ENCODE assay signal across 35 mouse cellular contexts in genomic region chr1:172181777-172182176, GRCm38 (mm10). TPM values are rescaled to one million over a fixed set of nuclear protein-coding genes. Genes with fewer than 3 reads are reported as not detected.
"Had no signal": no experiment of that assay in that cellular context is flagged by ENCODE, and none has a peak within 500 bp of the region (broad histone marks: within the 10 kb centered on the region; RNA-seq: fewer than 3 reads in every experiment).

No protein-coding gene starts in this region.

- H3K4me3 ChIP-seq: heart, embryonic 12.5 days; heart, embryonic 13.5 days; heart, embryonic 15.5 days; hindbrain, embryonic 10.5 days; hindbrain, embryonic 12.5 days; hindbrain, embryonic 13.5 days; hindbrain, embryonic 15.5 days; intestine, embryonic 15.5 days; kidney, embryonic 15.5 days; layer of hippocampus, adult 2 months; left cerebral cortex, adult 2 months had no signal

- DNase-seq: heart, postnatal 10 days; heart, postnatal 14 days; heart, postnatal 36 days; heart, postnatal 4 days; kidney, adult 11 months; kidney, adult 18-20 months; kidney, adult 2 months; kidney, adult 8-10 months; kidney, adult 9 months; kidney, postnatal 10 days; kidney, postnatal 14 days; kidney, postnatal 25 days; kidney, postnatal 36 days; kidney, postnatal 4 days; layer of hippocampus, adult 9-11 months; layer of hippocampus, postnatal 36 days had no signal

- ATAC-seq: hindbrain, embryonic 16.5 days; hindbrain, postnatal 0 days; inflammation-experienced regulatory T-cells, adult 6 months; intestine, embryonic 15.5 days; intestine, embryonic 16.5 days; intestine, postnatal 0 days had no signal

- H3K27ac ChIP-seq: heart, embryonic 13.5 days; heart, embryonic 15.5 days; hindbrain, embryonic 10.5 days; hindbrain, embryonic 12.5 days; hindbrain, embryonic 13.5 days; hindbrain, embryonic 14.5 days; hindbrain, embryonic 15.5 days; hindbrain, postnatal 0 days; intestine, embryonic 15.5 days; kidney, embryonic 15.5 days; kidney, postnatal 0 days; layer of hippocampus, adult 2 months; left cerebral cortex, adult 2 months had no signal

RNA-seq across cellular contexts. Expression of gene Casq1, which starts 37.9 kb away (rescaled TPM):
- total RNA-seq: hematopoietic stem cell, adult 5-6 weeks had no signal
